Mouse (Mus musculus) retina, postnatal 1 day (tissue): ENCODE results near the gene Acox3.
A peak's percentile ranks its signal among the peaks of the same experiment; 100 is the strongest.
"Not testable (repeated sequence)": the region's sequence is repeated elsewhere in the genome, so short reads cannot be mapped to it uniquely, and the experiment has no call there.

Source experiments
- DNase-seq: peaks from one replicate; pipeline ENCODE4 v3.0.0-alpha.2; 2012

The Acox3 gene

DNA sequence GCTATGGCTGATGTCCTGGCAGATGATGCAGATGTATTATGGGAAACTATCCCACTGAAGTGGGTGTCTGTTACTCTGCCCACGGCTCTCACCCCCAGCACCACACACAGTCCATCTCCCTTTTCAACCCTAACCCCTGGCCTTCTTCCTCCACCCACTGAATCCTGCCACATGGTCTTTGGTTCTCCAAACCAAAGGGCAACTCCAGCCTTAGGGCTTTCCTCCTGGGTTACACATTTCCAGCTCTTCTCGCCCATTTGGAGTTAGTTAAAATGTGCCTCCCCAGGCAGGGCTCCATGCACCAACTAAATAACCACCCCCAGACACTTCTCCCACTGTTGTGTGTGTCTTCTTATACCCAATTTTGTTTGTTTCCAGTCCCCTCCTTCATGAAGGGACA, 4.4 kb upstream of the Acox3 start:
- no peak for DNase-seq

DNA sequence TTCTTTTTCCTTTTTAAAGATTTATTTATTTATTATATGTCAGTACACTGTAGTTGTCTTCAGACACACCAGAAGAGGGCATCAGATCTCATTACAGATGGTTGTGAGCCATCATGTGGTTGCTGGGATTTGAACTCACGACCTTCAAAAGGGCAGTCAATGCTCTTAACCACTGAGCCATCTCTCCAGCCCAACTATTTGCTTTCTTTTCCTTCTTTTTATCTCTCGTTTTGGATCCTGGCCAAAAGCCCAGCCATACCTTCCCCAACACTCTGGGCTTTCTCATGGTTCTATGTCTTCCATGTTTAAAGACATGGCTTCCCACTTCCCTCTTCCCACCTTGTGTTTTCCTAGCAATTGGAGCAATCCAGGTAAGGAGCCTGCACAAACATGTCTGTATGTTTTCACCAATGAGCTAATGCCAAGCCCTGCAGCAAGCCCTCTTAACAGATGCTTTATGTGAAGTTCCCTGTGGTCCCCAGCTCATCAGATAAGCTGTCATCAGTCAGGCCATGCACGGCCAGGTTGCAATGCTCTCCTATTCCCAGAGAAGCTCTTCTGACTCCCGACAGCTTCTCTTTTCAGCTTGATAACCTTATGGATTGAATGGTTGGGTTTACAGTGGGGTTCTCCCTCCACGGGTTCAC, 3.5 kb upstream of the Acox3 start:
- DNase-seq = no peak

GRCm38 (mm10) chr5:35580156-35580922, 2.5 kb upstream of the Acox3 start:
- DNase-seq = no peak

GRCm38 (mm10) chr5:35583221-35583783, 462 bp downstream of the Acox3 start:
- DNase-seq = no peak

GRCm38 (mm10) chr5:35584259-35584658, 1.4 kb downstream of the Acox3 start:
- not testable (repeated sequence) for DNase-seq

DNA sequence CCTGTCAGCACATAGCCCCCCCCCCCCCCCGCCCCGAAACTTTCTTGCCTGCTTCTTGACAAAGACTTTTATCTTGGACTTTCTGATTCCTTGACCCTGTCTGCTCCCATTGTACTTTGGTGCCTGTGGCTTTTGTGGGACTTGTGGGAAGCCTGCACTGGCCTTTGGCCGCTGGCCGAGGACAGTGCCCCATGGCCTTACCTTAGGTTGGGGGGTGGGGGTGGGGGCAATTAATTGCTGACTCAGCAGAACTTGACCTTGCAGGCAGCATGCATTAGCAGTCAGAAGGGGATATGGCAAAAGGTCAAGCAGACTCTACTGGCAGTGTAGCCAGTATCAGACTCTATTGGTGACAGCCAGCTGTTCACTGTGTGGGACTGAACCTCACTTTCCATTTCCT, 8.7 kb downstream of the Acox3 start:
- no peak for DNase-seq

- DNase-seq = no peak
Measured at GRCm38 (mm10) chr5:35592081-35592736, 9.4 kb downstream of the Acox3 start.

DNA sequence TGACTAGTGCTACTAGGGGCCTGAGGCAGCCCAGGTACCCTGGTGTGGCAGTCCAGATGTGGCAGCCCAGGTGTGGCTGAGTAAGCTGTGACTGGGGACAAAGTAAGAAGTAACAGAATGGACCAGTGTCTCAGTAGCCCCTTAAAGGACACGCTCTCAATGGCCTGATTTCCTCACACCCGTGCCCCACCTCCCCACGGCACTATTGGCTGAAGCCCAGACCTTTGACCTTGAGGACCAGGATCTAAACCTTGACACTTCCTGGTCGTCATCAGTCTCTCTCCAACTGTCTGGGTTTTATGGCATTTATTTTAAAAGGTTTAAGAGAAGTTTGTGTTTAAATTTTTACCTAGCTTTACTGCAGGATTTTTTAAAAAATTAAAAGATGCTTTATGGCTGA, 10.0 kb downstream of the Acox3 start:
- DNase-seq = no peak

GRCm38 (mm10) chr5:35593272-35593671, 10.4 kb downstream of the Acox3 start:
- DNase-seq = no peak

GRCm38 (mm10) chr5:35594768-35595167, 11.9 kb downstream of the Acox3 start:
- no peak for DNase-seq

- DNase-seq = peak; percentile 78
Measured at GRCm38 (mm10) chr5:35595706-35596105, 12.9 kb downstream of the Acox3 start.

DNA sequence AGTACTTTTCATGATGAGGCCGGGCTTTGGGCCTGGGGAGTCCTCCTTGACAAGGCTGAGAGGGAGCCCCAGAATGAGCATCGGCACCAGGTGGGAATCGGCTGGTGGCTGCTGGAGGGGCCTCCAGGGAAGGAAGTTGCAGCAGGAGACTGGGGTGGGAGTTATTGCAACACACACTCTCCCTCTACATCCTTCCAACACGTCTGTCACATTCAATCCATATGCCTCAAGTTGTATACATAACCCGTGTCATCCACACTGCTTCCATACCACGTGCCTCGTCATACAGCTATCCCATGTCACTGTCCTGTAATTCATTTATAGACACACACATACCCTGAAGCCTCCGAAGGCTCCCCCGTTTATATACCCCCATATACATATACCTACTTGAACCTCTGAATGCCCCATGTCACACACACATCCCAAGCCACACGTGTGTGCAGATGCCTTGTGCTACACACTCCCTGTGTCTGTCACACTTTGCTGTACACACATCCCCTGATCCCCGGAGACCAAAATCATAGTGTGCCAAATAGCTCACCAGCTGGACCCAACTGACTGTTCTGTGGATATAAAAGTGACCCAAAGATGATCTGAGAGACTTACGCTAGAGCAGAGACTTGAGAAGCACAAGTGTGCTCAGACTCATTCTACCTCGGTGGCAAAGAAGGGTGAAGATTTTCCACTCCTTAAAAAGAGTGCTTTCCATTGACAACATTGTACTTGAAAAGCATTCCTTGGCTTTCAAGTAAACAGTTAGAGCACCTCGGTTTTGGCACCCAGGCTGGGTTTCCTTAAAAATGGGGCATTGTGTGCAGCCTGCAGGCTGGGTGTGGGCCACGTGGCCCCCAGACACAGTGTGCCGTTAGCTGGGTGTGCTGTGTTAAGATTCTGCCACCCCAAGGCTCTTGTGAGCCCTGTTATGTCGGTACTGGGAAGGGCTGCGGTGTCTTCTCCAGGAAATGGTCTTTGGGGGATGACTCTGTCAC, 13.6 kb downstream of the Acox3 start:
- DNase-seq = no peak

GRCm38 (mm10) chr5:35600233-35600632, 17.4 kb downstream of the Acox3 start:
- no peak for DNase-seq

DNA sequence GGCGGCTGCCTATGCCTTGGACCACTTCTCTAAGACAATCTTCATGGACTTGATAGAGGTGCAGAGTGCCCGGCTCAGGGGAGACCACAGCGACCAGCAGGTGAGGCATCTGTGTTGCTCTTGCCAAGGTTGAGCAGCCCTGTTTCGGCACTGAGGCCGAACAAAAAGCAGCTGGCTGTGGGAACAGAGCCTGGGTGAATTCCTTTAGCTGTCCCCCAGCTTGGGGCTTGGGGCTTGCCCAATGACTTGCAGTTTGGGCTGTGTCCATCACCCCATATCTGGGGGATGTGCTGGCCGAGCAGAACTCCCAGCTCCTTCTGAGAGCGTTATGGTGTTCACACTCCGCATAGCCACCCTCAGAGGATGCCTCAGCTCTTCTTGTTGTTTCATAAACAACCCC, 18.7 kb downstream of the Acox3 start:
- no peak for DNase-seq

DNA sequence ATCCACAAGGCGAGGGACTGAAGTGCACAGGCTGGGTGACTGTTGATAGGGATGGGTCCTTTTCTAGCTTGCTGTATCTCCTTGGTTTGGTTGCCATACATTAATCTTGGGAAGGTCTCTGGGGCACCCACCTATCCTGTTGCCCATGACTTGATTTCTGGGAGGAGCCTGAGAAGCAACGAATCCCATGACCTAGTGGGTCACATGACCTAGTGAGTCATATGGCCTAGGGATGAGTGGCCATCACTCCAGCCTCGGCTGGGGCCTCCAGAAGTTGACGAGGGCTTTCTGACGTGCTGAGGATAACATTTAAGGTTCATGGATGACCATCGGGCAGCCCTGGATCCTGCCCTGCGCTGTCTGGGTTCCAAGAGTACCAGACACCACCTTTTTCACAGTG, 22.5 kb downstream of the Acox3 start:
- DNase-seq = no peak

- no peak for DNase-seq
Measured at GRCm38 (mm10) chr5:35606800-35607199, 24.0 kb downstream of the Acox3 start.

- DNase-seq = peak; percentile 41
Measured at GRCm38 (mm10) chr5:35607784-35608183, 24.9 kb downstream of the Acox3 start.

DNA sequence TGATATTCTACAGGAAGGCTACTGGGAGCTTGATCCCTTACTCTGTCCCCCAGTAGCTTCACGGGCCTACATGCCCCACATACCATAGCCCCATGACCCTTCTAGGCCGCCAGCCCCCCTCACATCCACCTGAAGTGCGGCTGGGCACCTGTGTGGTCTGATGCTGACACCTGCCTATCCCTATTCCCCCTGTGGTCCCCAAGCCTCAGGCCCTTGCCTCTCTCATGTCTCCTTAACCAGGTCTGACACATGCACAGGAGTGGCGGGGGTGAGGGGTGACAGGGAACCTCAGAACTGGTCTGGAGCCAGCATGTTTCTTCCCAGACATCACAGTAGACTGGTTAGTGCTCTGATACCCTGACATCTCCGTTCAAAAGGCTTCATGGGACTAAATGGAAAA, 25.7 kb downstream of the Acox3 start:
- peak; percentile 32 for DNase-seq

- peak; percentile 86 for DNase-seq
Measured at GRCm38 (mm10) chr5:35609381-35609780, 26.5 kb downstream of the Acox3 start.

DNA sequence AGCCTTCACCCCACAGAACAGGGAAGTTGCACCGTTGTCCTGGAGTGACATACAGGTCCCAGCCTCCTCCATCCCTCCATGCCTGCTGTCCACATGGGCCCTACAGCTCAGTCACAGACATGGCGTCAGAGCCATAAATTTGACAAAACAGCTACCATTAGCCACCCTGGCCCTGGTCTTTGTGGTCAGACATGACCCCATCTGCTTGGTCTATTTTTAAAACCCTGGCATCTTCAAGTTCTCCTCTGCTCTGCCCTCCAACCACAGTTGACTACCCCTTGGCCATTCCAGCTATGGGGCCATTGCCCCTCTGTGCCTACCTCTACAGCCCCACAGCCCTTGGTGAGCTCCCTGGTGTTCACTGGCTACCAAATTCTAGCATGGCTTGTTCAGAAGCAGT, 27.1 kb downstream of the Acox3 start:
- no peak for DNase-seq

GRCm38 (mm10) chr5:35610381-35610780, 27.5 kb downstream of the Acox3 start:
- DNase-seq = no peak

- DNase-seq = no peak
Measured at GRCm38 (mm10) chr5:35611170-35611569, 28.3 kb downstream of the Acox3 start.

- no peak for DNase-seq
Measured at GRCm38 (mm10) chr5:35611900-35612299, 29.1 kb downstream of the Acox3 start.
